Mouse (Mus musculus): ENCODE results near the gene Il9r. TPM values are rescaled to one million over a fixed set of nuclear protein-coding genes. Genes with fewer than 3 reads are reported as not detected.

Gene Il9r
- polyA plus RNA-seq, 1 experiment from 2014 or later, result 0.02 TPM

DNA sequence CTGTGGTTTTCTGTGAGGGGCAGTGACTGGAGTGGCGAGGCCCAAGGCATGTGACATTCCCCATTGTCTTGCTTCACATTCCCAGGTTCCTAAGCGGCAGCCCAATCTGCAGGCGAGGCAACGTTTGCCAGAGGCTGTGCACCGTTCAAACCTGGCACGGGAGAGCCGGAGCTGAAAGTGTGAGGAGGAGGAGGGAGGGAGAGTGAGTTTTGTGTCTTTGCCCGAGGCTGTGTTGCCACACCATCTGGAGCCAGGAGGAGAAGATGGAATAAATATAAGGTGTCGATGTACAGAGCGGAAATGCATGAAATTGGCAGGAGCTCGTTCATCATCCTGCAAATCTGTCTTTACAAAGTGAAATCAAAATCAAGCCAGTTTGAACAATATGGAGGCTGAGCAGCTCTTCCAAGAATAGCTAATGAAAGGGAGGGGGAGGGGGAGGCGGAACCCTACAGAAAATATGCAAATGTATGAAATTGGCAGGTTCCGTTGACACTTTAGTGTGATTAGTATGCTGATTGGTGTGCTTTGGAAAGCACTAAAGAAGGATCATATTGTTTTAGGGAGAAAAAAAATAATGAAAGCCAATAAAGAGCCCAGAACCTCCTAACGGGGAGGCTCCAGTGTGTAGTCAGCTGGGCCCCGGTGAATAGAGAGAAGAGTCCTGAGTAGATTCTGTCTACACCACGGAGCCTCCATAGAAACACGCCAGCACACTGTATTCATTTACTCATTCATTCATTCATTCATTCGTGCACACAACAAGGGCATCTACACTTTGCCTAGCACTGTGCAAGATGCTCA is 42.1 kb downstream of the Il9r start:
- 64% methylated on average over 18 of the region's 18 CpGs for WGBS
- H3K36me3 ChIP-seq (ENCODE audit: control insufficient read depth, insufficient read depth, low read length), result no peaks in the 10 kb centered on the region
- no peak overlapping the region for H3K4me3 ChIP-seq (ENCODE audit: low read length)
- ATAC-seq, result no peak
- no peaks in the 10 kb centered on the region for H3K9me3 ChIP-seq (ENCODE audit: control insufficient read depth, low read length)
- no peak overlapping the region for H3K4me2 ChIP-seq (ENCODE audit: low read depth, low read length)
- no peaks in the 10 kb centered on the region for H3K27me3 ChIP-seq (replicated peaks; ENCODE audit: control insufficient read depth, insufficient read depth, low read length)
- no peak overlapping the region for H3K9ac ChIP-seq (ENCODE audit: low read depth, low read length)
- H3K27ac ChIP-seq (ENCODE audit: low read length), result no peak overlapping the region
- H3K4me1 ChIP-seq (ENCODE audit: control insufficient read depth, insufficient read depth, low read length), result no peaks in the 10 kb centered on the region

DNA sequence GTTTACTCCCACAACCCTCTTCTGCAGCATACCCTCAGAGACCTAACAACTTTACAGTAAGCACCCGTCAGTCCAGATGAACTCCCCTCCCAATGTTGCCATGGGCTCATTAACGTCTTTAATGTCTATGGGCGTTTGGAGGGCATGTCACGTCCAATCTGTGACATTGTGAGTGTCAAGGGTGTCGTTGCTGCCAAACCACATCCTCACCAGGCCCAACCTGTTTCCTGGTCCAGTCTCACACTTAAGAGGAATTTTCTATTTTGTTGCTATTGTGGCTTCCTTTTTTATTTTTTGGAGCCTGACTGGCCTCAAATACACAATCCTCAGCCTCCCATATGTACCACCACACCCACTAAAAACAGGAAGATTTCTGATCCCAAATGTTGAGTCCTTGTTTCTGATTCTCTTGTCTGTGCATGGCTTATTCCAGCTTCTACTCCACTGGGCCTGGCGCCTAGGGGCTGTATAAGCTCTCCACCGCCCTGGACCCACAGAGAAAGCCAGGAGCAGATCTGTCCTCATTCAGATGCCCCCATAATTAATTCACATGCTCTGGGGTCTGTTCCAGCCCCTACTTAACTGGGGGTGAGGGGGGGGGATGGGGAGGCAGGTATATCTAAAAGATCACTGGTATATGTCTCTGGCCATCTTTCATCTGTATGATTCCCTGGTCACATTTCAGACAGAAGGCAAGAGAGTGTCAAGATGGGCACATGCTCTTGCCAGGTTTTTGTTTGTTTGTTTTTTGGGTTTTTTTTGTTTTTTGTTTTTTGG is 43.0 kb downstream of the Il9r start:
- Histone ChIP-seq H3K9me3 (ENCODE audit: control insufficient read depth, low read length) (no peaks in the 10 kb centered on the region), H3K27ac (ENCODE audit: low read length) (no peak overlapping the region), H3K4me1 (ENCODE audit: control insufficient read depth, insufficient read depth, low read length) (no peaks in the 10 kb centered on the region), H3K27me3 (replicated peaks; ENCODE audit: control insufficient read depth, insufficient read depth, low read length) (no peaks in the 10 kb centered on the region), H3K4me3 (ENCODE audit: low read length) (no peak overlapping the region), H3K9ac (ENCODE audit: low read depth, low read length) (no peak overlapping the region), H3K4me2 (ENCODE audit: low read depth, low read length) (no peak overlapping the region), H3K36me3 (ENCODE audit: control insufficient read depth, insufficient read depth, low read length) (no peaks in the 10 kb centered on the region)
- ATAC-seq, result no peak
- WGBS, result 83% methylated on average over 7 of the region's 7 CpGs

DNA sequence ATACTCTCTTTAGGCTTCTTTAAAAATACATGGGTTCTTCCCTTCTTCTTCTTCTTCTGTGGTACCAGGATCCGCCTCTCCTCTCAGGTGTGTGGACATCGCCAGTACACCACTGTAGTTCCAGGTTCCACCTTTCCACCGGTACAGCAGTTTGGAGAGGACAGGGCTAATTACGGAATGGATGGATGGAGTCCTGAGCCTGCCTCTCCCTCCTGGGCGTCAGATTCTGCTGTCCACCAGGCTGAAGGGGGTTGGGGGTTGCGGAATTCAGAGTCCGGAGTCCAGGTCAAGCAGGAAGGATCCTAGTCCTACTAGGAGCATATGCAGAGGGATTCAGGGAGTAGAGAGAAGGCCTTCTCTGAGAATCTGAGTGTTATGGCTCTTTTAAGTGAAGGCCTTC is 46.9 kb downstream of the Il9r start:
- no peaks in the 10 kb centered on the region for H3K27me3 ChIP-seq (replicated peaks; ENCODE audit: control insufficient read depth, insufficient read depth, low read length)
- ATAC-seq, result no peak

DNA sequence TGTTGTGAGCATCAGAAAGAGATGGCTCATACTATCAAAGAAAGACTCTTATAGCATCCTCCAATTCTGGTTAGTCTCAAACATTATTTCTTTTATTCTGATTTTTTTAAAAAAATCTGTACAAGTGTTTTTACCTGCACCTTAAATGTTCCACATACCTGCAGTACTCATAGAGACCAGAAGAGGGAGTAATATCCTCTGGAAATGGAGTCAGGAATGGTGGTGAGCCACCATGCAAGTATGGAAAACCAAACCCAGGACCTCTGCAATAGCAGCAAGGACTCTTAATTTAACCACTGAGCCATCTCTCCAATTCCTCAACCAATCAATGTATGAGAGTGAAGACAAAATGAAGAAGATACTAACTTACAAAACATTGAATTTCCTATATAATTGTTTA is 47.3 kb downstream of the Il9r start:
- Histone ChIP-seq H3K4me1 (ENCODE audit: control insufficient read depth, insufficient read depth, low read length) (no peaks in the 10 kb centered on the region), H3K27ac (ENCODE audit: low read length) (no peak overlapping the region), H3K27me3 (replicated peaks; ENCODE audit: control insufficient read depth, insufficient read depth, low read length) (no peaks in the 10 kb centered on the region), H3K4me2 (ENCODE audit: low read depth, low read length) (no peak overlapping the region), H3K9me3 (ENCODE audit: control insufficient read depth, low read length) (no peaks in the 10 kb centered on the region), H3K4me3 (ENCODE audit: low read length) (no peak overlapping the region), H3K36me3 (ENCODE audit: control insufficient read depth, insufficient read depth, low read length) (no peaks in the 10 kb centered on the region), H3K9ac (ENCODE audit: low read depth, low read length) (no peak overlapping the region)
- no peak for ATAC-seq

More for the DNA sequence above, 46.9 kb downstream of the Il9r start:
- H3K36me3 ChIP-seq (ENCODE audit: control insufficient read depth, insufficient read depth, low read length), result no peaks in the 10 kb centered on the region
- H3K4me3 ChIP-seq (ENCODE audit: low read length), result no peak overlapping the region
- 94% methylated on average over 7 of the region's 7 CpGs for WGBS
- no peak overlapping the region for H3K4me2 ChIP-seq (ENCODE audit: low read depth, low read length)
- no peaks in the 10 kb centered on the region for H3K4me1 ChIP-seq (ENCODE audit: control insufficient read depth, insufficient read depth, low read length)
- H3K9me3 ChIP-seq (ENCODE audit: control insufficient read depth, low read length), result no peaks in the 10 kb centered on the region
- H3K9ac ChIP-seq (ENCODE audit: low read depth, low read length), result no peak overlapping the region
- no peak overlapping the region for H3K27ac ChIP-seq (ENCODE audit: low read length)

DNA sequence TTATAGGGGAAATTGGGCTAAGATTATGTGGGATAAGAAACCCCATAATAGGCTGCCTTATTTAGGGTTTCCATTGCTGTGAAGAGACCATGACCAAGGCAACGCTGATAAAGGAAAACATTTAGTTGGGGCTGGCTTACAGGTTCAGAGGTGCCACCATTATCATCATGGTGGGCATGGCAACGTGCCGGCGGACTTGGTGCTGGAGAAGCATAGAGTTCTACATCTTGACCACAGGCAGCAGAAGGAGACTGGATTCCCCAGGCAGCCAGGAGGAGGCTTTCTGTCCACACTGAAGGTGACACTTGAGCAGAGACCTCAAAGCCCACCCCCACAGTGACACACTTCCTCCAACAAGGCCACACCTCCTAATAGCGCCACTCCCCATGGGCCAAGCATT is 48.8 kb downstream of the Il9r start:
- Histone ChIP-seq H3K27me3 (replicated peaks; ENCODE audit: control insufficient read depth, insufficient read depth, low read length) (no peaks in the 10 kb centered on the region), H3K4me1 (ENCODE audit: control insufficient read depth, insufficient read depth, low read length) (no peaks in the 10 kb centered on the region), H3K4me2 (ENCODE audit: low read depth, low read length) (no peak overlapping the region), H3K27ac (ENCODE audit: low read length) (no peak overlapping the region), H3K9ac (ENCODE audit: low read depth, low read length) (no peak overlapping the region), H3K36me3 (ENCODE audit: control insufficient read depth, insufficient read depth, low read length) (no peaks in the 10 kb centered on the region), H3K4me3 (ENCODE audit: low read length) (no peak overlapping the region), H3K9me3 (ENCODE audit: control insufficient read depth, low read length) (no peaks in the 10 kb centered on the region)
- no peak for ATAC-seq
- WGBS, result 94% methylated on average over 5 of the region's 5 CpGs

DNA sequence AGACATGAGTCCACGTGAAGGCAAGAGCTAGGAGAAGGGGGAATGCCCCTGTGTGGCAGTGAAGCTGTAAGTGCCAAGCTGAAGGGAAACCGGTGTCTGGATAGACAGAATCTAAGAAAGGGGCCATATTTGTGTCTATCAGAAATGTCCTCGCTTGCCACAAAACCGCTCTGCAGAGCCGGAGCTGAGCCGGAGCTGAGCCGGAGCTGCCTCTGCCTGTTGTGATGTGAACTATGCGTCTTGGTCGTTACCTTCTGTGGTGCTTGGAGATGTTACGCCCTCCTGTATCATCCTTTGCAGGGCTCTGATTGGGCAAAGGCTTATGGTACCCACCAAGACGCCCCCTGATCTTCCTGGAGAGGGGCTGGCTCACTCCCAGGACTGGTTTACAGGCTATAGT is 50.5 kb downstream of the Il9r start:
- Histone ChIP-seq H3K4me3 (ENCODE audit: low read length) (no peak overlapping the region), H3K27ac (ENCODE audit: low read length) (no peak overlapping the region), H3K36me3 (ENCODE audit: control insufficient read depth, insufficient read depth, low read length) (no peaks in the 10 kb centered on the region), H3K27me3 (replicated peaks; ENCODE audit: control insufficient read depth, insufficient read depth, low read length) (no peaks in the 10 kb centered on the region), H3K9ac (ENCODE audit: low read depth, low read length) (no peak overlapping the region), H3K9me3 (ENCODE audit: control insufficient read depth, low read length) (no peaks in the 10 kb centered on the region), H3K4me2 (ENCODE audit: low read depth, low read length) (no peak overlapping the region), H3K4me1 (ENCODE audit: control insufficient read depth, insufficient read depth, low read length) (no peaks in the 10 kb centered on the region)
- WGBS, result 77% methylated on average over 11 of the region's 11 CpGs
- no peak for ATAC-seq

DNA sequence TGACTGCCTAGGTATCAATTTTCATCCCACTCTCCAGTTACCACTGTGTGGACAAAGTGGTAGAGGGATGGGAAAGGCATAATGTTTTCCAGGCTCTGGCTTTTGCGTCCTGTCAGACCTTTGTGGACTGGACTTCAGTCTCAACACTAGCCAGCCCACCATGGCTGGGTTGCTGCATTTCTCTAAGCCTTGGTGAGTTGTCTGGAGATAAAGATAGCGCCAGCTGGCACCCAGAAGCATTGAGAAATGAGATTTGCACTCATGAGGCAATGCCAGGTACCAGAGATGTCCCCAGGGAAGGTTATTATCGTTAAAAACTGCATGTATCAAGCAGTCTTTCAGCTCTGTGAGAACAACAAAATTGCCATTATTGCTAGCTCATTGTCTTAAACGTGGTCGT is 57.3 kb downstream of the Il9r start:
- H3K27me3 ChIP-seq (replicated peaks; ENCODE audit: control insufficient read depth, insufficient read depth, low read length), result no peaks in the 10 kb centered on the region
- no peaks in the 10 kb centered on the region for H3K36me3 ChIP-seq (ENCODE audit: control insufficient read depth, insufficient read depth, low read length)
- H3K4me3 ChIP-seq (ENCODE audit: low read length), result no peak overlapping the region
- H3K9ac ChIP-seq (ENCODE audit: low read depth, low read length), result no peak overlapping the region
- H3K27ac ChIP-seq (ENCODE audit: low read length), result no peak overlapping the region
- WGBS, result 74% methylated on average over 5 of the region's 5 CpGs
- H3K9me3 ChIP-seq (ENCODE audit: control insufficient read depth, low read length), result no peaks in the 10 kb centered on the region
- no peak overlapping the region for H3K4me2 ChIP-seq (ENCODE audit: low read depth, low read length)
- no peaks in the 10 kb centered on the region for H3K4me1 ChIP-seq (ENCODE audit: control insufficient read depth, insufficient read depth, low read length)
- ATAC-seq, result no peak

DNA sequence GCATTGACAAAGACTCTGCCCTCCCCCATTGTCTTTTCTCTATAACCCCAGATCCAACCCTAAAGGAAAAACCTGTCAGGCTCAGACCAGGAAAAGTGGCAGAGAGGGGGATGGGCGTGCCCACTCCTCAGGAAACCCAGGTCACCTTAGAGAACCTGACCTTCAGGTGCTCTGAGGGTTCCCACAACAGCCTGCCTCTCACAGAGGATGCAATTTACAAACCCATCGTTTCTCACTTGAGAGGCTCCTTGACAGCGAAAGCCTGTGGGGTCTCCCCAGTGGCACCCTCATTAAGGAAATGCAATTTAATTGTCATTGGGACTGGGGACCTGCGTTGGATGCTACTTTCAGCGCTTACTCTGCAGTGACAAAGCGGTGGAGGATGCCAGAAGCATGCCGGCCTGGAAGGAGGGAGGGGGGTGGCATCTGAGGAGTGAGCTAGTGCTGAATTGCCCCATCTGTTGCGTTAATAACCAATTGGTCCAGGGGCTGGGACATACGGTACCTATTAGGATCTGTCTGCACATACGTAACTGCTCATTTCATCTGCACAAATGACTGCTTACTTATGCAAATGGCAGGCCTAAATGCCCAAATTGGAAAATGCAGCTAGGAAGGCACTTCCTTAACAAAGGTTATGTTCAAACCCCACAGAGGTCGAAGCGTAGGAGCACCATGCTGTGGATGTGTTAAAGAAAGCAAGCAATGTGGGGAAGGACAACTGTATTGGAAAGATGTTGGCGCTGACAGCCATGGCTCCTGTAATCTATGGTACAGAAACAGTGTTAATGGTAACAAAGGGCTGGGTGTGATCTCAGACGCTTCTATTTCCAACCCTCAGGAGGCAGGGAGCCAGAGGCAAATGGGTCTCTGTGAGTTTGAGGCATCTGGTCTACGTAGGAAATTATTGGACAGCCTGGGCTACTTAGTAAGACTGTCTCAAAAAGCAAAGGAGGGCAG is 58.2 kb downstream of the Il9r start:
- WGBS, result 66% methylated on average over 15 of the region's 15 CpGs
- H3K4me1 ChIP-seq (ENCODE audit: control insufficient read depth, insufficient read depth, low read length), result no peaks in the 10 kb centered on the region
- no peak for ATAC-seq
- H3K36me3 ChIP-seq (ENCODE audit: control insufficient read depth, insufficient read depth, low read length), result no peaks in the 10 kb centered on the region
- H3K4me2 ChIP-seq (ENCODE audit: low read depth, low read length), result no peak overlapping the region
- H3K27me3 ChIP-seq (replicated peaks; ENCODE audit: control insufficient read depth, insufficient read depth, low read length), result no peaks in the 10 kb centered on the region
- no peaks in the 10 kb centered on the region for H3K9me3 ChIP-seq (ENCODE audit: control insufficient read depth, low read length)
- H3K9ac ChIP-seq (ENCODE audit: low read depth, low read length), result no peak overlapping the region
- H3K27ac ChIP-seq (ENCODE audit: low read length), result no peak overlapping the region
- H3K4me3 ChIP-seq (ENCODE audit: low read length), result no peak overlapping the region

DNA sequence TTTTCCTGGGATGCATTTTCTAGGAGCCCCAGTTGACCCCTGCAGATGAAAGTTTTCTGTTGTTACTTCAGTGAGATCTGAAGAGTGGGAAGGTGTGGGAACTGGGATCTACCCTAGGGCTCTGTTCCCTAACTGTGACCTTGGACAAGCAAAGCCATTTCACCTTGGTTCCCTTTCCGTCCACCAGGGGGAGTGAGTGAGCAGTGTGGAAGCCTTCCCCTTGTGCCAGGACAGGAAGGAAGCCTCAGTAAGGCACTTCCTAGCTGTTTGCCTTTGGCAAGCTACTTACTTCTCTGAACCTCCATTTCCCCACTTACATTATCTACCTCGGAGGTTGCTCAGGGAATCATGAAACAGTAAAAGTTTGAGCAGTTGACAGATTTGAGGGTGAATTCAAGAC is 59.0 kb downstream of the Il9r start:
- Histone ChIP-seq H3K4me2 (ENCODE audit: low read depth, low read length) (no peak overlapping the region), H3K4me1 (ENCODE audit: control insufficient read depth, insufficient read depth, low read length) (no peaks in the 10 kb centered on the region), H3K4me3 (ENCODE audit: low read length) (no peak overlapping the region), H3K9ac (ENCODE audit: low read depth, low read length) (no peak overlapping the region), H3K9me3 (ENCODE audit: control insufficient read depth, low read length) (no peaks in the 10 kb centered on the region), H3K27ac (ENCODE audit: low read length) (no peak overlapping the region), H3K36me3 (ENCODE audit: control insufficient read depth, insufficient read depth, low read length) (no peaks in the 10 kb centered on the region), H3K27me3 (replicated peaks; ENCODE audit: control insufficient read depth, insufficient read depth, low read length) (no peaks in the 10 kb centered on the region)
- WGBS, result 29% methylated on average over 2 of the region's 2 CpGs
- ATAC-seq, result no peak
